Mouse (Mus musculus) heart, postnatal 0 days (tissue): ENCODE measurements around the gene Spata1. TPM values are rescaled to one million over a fixed set of nuclear protein-coding genes. Genes with fewer than 3 reads are reported as not detected.

Experiments
- ATAC-seq: fragments of 200-750 bp; cut with Nextera tagmentation; 2 replicates; pipeline ENCODE4 v1.8.0; 2017; ENCODE audit warnings: low read depth, moderate number of reproducible peaks, moderate library complexity; ENCODE audit not compliant: insufficient read depth
- DNase-seq: peaks from one replicate; pipeline ENCODE4 v3.0.0-alpha.2; 2016; ENCODE audit warnings: low spot score
- H3K27ac ChIP-seq: fragments of 300-500 bp; sonication (generic); 2 replicates; pipeline ENCODE4 v1.5.1; 2014; ENCODE audit warnings: low read depth, mild to moderate bottlenecking
- H3K27me3 ChIP-seq: fragments of 300-500 bp; sonication (generic); 2 replicates; pipeline ENCODE4 v1.6.1; 2014; ENCODE audit warnings: low read length, mixed read lengths; ENCODE audit not compliant: control insufficient read depth, insufficient read depth
- H3K36me3 ChIP-seq: fragments of 300-500 bp; sonication (generic); replicated peaks from 2 replicates; pipeline ENCODE4 v1.6.1; 2014; ENCODE audit warnings: low read length, mixed read lengths; ENCODE audit not compliant: control insufficient read depth, insufficient read depth
- H3K4me1 ChIP-seq: fragments of 300-500 bp; sonication (generic); 2 replicates; pipeline ENCODE4 v1.6.1; 2014; ENCODE audit warnings: antibody characterized with exemption; ENCODE audit not compliant: control insufficient read depth, insufficient read depth
- H3K4me2 ChIP-seq: fragments of 300-500 bp; sonication (generic); 2 replicates; pipeline ENCODE4 v1.6.1; 2014; ENCODE audit warnings: low read depth, mild to moderate bottlenecking, low read length, moderate library complexity
- H3K4me3 ChIP-seq: fragments of 300-500 bp; sonication (generic); 2 replicates; pipeline ENCODE4 v1.5.1; 2014; ENCODE audit warnings: low read depth, low read length
- H3K9ac ChIP-seq: fragments of 300-500 bp; sonication (generic); replicated peaks from 2 replicates; pipeline ENCODE4 v1.6.1; 2014; ENCODE audit warnings: low read depth, low read length, mixed read lengths
- H3K9me3 ChIP-seq: fragments of 300-500 bp; sonication (generic); replicated peaks from 2 replicates; pipeline ENCODE4 v1.6.1; 2016; ENCODE audit warnings: low read length; ENCODE audit not compliant: control insufficient read depth
- CTCF ChIP-seq: IDR thresholded peaks from 2 replicates; pipeline ENCODE4 v1.5.1; 2016; ENCODE audit warnings: antibody characterized with exemption, control low read depth, low read depth
- EP300 ChIP-seq: IDR thresholded peaks from 2 replicates; pipeline ENCODE4 v1.6.1; 2016; ENCODE audit warnings: antibody characterized with exemption, low read depth
- WGBS: fragments of 180-500 bp; shearing (Covaris S2); extraction: QIAGEN DNeasy Blood & Tissue Kit; methylation state at CpG from one replicate; pipeline ENCODE4 v1.1.7; 2014; 5-methylcytosine and 5-hydroxymethylcytosine counted together
- polyA plus RNA-seq: library from polyadenylated mRNA; unstranded; fragments of >200 nt; fragmentation: Nextera tagmentation; extraction: Ambion mirVana; gene quantifications from 2 replicates; pipeline ENCODE4 v1.2.1, GENCODE M21; 2015
- total RNA-seq: library from RNA; depleted of rRNA; stranded (reverse); fragments of >200 nt; gene quantifications from 2 replicates; pipeline ENCODE4 v1.2.3, GENCODE M21; 2014; ENCODE audit warnings: low replicate concordance

Gene Spata1
- total and polyA plus RNA-seq, 2 experiments from 2014 or later = 0.23 to 4.1 TPM

DNA sequence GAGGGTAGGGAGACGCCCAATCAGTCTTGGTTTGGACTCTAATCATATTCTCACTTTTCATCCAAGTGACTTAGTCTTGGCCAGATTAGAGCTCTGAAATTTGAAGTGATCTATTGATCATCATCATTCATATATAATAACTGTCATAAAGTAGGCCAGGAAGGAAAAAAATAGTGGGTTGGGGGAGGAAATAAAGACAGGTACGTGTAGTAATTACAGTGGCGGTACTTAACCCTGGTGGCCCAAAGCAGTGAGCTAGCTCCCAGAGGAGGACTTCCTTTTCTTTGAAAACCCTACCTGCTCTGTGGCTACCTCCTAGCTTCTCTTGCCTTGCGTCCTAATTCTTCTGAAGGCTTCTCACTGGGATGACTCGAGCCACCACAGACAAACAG is 1.3 kb upstream of the Spata1 start:
- Histone ChIP-seq H3K4me2 (peak overlapping the region; percentile 86), H3K27me3 (no peaks in the 10 kb centered on the region), H3K27ac (peak overlapping the region; percentile 93), H3K9me3 (no peaks in the 10 kb centered on the region), H3K4me3 (peak overlapping the region; percentile 91), H3K9ac (peak overlapping the region; percentile 94), H3K4me1 (peaks cover 19% of the 10 kb centered on the region), H3K36me3 (peaks cover 14% of the 10 kb centered on the region)
- TF ChIP-seq EP300 (no peak), CTCF (no peak)
- 4% methylated on average over 5 of the region's 5 CpGs for WGBS
- no peak for ATAC-seq
- DNase-seq = no peak

DNA sequence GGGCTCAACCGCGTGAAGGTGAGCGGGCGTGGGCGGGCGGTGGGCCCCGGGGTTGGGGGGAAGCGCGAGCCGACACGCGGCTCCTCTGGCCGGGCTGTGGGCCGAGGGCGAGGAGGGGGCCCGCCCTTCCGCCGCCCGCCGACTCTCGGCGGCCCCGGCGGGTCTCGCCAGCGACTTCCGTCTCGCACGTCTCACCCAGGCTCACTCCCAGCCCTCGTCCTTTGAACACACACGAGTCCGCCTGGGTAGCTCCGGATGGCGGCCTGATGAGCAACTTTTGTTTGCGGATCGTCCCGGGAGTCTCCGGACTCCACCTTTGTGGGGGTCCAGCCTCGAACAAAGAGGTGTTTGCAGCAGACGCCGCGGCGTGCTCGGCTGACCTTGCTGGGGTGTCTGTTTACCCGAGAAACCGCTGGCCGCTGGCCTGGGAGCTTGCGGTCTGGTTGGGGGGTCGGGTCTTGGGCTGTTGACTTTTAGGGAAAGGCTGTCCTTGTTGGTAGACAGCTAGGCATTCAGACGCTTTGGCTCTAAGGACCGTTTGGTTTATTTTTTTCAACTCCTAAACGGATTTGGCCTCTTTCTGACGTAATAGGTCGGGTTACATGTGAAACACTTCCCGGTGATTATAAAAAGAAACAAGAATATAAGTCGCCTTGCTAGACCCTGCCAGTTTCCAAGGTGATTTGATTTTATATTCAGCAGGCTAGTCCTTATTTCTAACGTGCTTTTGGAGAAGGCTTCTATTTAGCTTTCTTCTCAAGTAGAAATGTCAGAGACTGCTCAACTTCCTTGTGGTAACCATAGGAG is 653 bp upstream of the Spata1 start:
- peak overlapping the region; percentile 86 for H3K4me2 ChIP-seq
- H3K27me3 ChIP-seq = no peaks in the 10 kb centered on the region
- no peaks in the 10 kb centered on the region for H3K9me3 ChIP-seq
- peaks cover 8% of the 10 kb centered on the region for H3K36me3 ChIP-seq
- peak overlapping the region; percentile 94 for H3K9ac ChIP-seq
- ATAC-seq (peak; percentile 75), DNase-seq (peak; percentile 46)
- TF ChIP-seq EP300 (no peak), CTCF (no peak)
- under 1% methylated on average over 47 of the region's 57 CpGs for WGBS
- peaks cover 19% of the 10 kb centered on the region for H3K4me1 ChIP-seq
- H3K4me3 ChIP-seq = peak overlapping the region; percentile 91
- peak overlapping the region; percentile 93 for H3K27ac ChIP-seq

DNA sequence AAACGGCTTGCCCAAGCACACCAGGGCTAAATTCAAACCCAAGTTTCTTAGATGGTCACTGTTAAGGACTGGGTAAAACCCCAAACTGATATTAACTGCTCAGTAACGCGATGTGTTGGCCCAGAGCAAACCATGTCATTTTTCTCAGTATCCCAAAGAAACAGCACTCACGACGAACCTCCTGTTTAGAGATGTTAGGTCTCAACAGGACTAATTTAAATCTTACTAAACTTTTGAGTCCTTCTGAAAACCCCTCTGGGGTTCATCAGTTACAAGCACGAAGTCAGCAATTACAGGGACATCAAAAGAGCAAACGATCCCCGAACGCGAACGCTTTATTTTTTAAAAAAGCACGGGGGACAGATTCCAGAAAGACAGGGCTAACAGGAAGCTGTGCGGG is 564 bp downstream of the Spata1 start:
- 2% methylated on average over 13 of the region's 13 CpGs for WGBS
- Histone ChIP-seq H3K36me3 (peaks cover 8% of the 10 kb centered on the region), H3K9ac (peak overlapping the region; percentile 94)

DNA sequence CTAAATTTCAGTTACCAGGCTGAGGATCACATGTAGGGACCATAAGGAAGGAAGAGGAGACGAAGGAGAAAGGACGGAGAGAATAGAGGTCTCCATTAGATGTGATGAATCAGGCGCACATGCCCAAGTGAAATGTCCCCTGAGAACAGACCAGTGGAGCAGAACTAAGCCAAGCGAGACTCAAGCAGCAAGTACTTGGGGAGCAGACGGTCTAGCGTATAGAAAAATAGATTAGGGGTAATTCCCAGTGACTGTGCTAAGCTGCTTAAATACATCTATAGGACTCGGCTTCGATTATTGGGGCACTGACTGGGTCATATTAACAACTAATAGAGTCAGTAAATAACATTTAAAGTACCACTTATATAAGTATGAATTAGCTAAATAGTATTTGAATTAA is 4.6 kb downstream of the Spata1 start:
- Histone ChIP-seq H3K9me3 (no peaks in the 10 kb centered on the region), H3K36me3 (no peaks in the 10 kb centered on the region), H3K9ac (no peak overlapping the region), H3K27me3 (no peaks in the 10 kb centered on the region), H3K27ac (no peak overlapping the region), H3K4me1 (no peaks in the 10 kb centered on the region), H3K4me3 (no peak overlapping the region), H3K4me2 (no peak overlapping the region)
- no peak for DNase-seq
- TF ChIP-seq EP300 = no peak
- ATAC-seq = no peak
- 87% methylated on average over 8 of the region's 8 CpGs for WGBS

More for the DNA sequence above, 564 bp downstream of the Spata1 start:
- ATAC-seq (no peak), DNase-seq (peak; percentile 41)
- Histone ChIP-seq H3K27me3 (no peaks in the 10 kb centered on the region), H3K4me1 (peaks cover 16% of the 10 kb centered on the region), H3K27ac (peak overlapping the region; percentile 93), H3K4me2 (peak overlapping the region; percentile 54), H3K9me3 (no peaks in the 10 kb centered on the region), H3K4me3 (peak overlapping the region; percentile 91)
- TF ChIP-seq EP300 (no peak), CTCF (no peak)

DNA sequence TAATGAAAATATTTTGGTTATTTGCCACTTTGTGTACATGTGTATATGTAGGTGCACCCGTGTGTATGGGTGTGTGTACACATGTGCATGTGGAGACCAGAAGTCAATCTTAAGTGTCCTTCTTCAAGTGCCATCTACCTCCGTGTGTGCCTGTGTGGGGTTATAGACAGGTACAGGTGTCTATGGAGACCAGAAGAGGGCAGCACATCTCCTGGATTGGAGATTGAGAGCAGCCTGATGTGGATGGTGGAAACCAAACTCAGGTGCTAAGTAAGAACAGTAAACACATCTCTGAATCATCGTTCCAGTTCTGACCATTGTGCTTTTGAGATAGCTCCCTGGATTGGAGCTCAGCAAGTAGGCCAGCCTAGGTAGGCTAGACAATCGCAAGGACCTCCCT is 13.1 kb downstream of the Spata1 start:
- Histone ChIP-seq H3K9me3 (no peaks in the 10 kb centered on the region), H3K9ac (no peak overlapping the region), H3K27me3 (no peaks in the 10 kb centered on the region), H3K27ac (no peak overlapping the region), H3K4me1 (no peaks in the 10 kb centered on the region), H3K4me3 (no peak overlapping the region), H3K36me3 (no peaks in the 10 kb centered on the region), H3K4me2 (no peak overlapping the region)
- ATAC-seq (no peak), DNase-seq (no peak)
- no peak for TF ChIP-seq EP300
- TF ChIP-seq CTCF = no peak
- 75% methylated on average over 4 of the region's 4 CpGs for WGBS

DNA sequence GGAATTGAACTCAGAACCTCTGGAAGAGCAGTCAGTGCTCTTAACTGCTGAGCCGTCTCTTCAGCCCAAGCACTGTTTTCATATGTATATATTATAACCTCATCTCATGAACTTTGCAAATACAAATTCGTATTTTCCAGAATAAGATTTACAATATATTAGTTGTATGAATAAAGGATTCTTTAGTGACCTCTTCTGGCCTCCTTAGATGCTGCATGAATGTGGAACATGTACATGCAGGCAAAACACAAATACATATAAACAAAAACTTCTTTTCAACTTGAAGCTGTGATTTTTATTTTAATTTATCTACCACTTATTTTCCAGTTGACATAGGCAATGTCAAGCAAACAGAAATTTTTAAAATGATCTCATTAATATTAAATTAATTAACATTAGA is 17.5 kb downstream of the Spata1 start:
- DNase-seq (no peak), ATAC-seq (no peak)
- Histone ChIP-seq H3K9me3 (no peaks in the 10 kb centered on the region), H3K9ac (no peak overlapping the region), H3K4me3 (no peak overlapping the region), H3K4me2 (no peak overlapping the region), H3K4me1 (no peaks in the 10 kb centered on the region), H3K27me3 (no peaks in the 10 kb centered on the region), H3K36me3 (no peaks in the 10 kb centered on the region), H3K27ac (no peak overlapping the region)
- 56% methylated on average over 2 of the region's 2 CpGs for WGBS
- TF ChIP-seq CTCF (peak; percentile 28), EP300 (no peak)
